Mouse (Mus musculus): ENCODE data around the gene Ift74. TPM values are rescaled to one million over a fixed set of nuclear protein-coding genes. Genes with fewer than 3 reads are reported as not detected.

Gene Ift74
- polyA plus RNA-seq, 1 experiment from 2014 or later = 4.2 TPM

DNA sequence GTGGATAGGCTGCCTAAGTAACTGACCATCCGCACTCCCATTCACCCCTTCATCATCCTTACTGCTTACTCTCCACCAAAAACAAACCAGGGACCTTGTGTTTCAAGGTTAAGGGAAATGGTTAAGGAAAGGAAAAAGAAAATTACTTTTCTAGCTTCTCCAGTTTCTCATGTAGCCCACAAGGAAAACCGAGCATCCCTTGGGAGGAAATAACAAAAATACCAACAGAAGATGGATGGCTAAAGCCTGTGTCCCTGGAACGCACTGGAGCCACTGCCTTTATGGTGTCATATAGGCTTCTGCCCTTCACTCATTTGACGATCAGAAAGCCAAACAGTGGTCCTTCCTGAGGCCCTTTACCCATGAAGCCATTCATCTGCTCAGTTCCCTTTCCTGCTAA is 97.1 kb downstream of the Ift74 start:
- Histone ChIP-seq H3K9me3 (ENCODE audit: low read length) (no peaks in the 10 kb centered on the region), H3K27ac (ENCODE audit: low read depth) (no peak overlapping the region), H3K27me3 (ENCODE audit: insufficient read depth, low read length) (no peaks in the 10 kb centered on the region), H3K9ac (replicated peaks) (no peak overlapping the region), H3K4me1 (ENCODE audit: insufficient read depth) (no peaks in the 10 kb centered on the region), H3K4me2 (ENCODE audit: low read depth, low read length) (no peak overlapping the region), H3K4me3 (ENCODE audit: low read depth, low read length) (no peak overlapping the region), H3K36me3 (replicated peaks; ENCODE audit: insufficient read depth, low read length) (no peaks in the 10 kb centered on the region)
- TF ChIP-seq CTCF (IDR thresholded peaks at IDR 0.05; ENCODE audit: low read depth) = no peak
- no peak for TF ChIP-seq EP300 (IDR thresholded peaks at IDR 0.05; ENCODE audit: low read depth)
- 57% methylated on average over 4 of the region's 4 CpGs for WGBS (ENCODE audit: insufficient replicate concordance)
- ATAC-seq (no peak), DNase-seq (no peak)

DNA sequence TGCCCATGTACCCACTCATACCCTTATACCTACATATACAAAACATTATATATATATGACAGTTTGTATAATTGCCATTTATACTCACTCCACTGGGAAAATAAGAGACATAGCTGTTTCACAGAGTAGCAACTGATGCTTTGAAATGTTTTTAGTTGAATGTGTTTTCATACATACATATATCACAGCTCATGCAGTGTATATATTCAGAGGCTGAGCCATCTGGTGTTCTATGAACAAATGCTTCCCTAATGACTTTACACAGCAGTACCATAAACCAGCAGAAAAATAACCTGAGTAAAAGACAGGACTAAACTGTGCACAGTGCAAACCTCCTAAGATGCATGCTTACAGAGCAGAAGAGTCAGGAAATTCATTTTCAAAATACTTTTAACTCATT is 99.5 kb downstream of the Ift74 start:
- H3K9ac ChIP-seq (replicated peaks) = no peak overlapping the region
- TF ChIP-seq CTCF (IDR thresholded peaks at IDR 0.05; ENCODE audit: low read depth) = no peak
- no peak for TF ChIP-seq EP300 (IDR thresholded peaks at IDR 0.05; ENCODE audit: low read depth)
- no peaks in the 10 kb centered on the region for H3K36me3 ChIP-seq (replicated peaks; ENCODE audit: insufficient read depth, low read length)
- no peaks in the 10 kb centered on the region for H3K4me1 ChIP-seq (ENCODE audit: insufficient read depth)
- no peak overlapping the region for H3K4me2 ChIP-seq (ENCODE audit: low read depth, low read length)
- ATAC-seq (no peak), DNase-seq (no peak)
- no peaks in the 10 kb centered on the region for H3K27me3 ChIP-seq (ENCODE audit: insufficient read depth, low read length)
- H3K4me3 ChIP-seq (ENCODE audit: low read depth, low read length) = no peak overlapping the region
- H3K9me3 ChIP-seq (ENCODE audit: low read length) = no peaks in the 10 kb centered on the region
- no peak overlapping the region for H3K27ac ChIP-seq (ENCODE audit: low read depth)

DNA sequence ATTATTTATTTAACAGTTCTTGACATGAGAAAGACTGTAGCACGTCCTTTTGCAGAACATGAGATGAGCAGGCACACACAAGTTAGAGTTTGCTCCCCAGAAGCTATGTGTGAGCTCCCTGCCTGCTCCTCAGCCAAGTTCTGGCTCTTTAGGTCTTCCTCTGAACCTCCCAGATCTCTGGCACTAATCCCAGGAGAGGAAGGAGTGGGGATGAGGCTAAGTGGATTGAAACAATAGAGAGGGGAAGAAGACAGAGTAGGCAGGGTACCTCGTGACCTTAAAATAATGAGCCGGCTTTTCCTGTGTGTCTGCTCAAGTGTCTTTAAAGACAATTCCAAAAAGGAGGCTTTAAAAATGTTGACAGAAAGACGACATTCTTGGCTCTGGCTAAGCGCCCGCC is 100.9 kb downstream of the Ift74 start:
- Histone ChIP-seq H3K36me3 (replicated peaks; ENCODE audit: insufficient read depth, low read length) (no peaks in the 10 kb centered on the region), H3K4me1 (ENCODE audit: insufficient read depth) (no peaks in the 10 kb centered on the region), H3K27ac (ENCODE audit: low read depth) (no peak overlapping the region), H3K9me3 (ENCODE audit: low read length) (no peaks in the 10 kb centered on the region), H3K27me3 (ENCODE audit: insufficient read depth, low read length) (no peaks in the 10 kb centered on the region), H3K9ac (replicated peaks) (no peak overlapping the region), H3K4me3 (ENCODE audit: low read depth, low read length) (no peak overlapping the region), H3K4me2 (ENCODE audit: low read depth, low read length) (no peak overlapping the region)
- ATAC-seq = no peak
- 45% methylated on average over 6 of the region's 6 CpGs for WGBS (ENCODE audit: insufficient replicate concordance)
- no peak for DNase-seq
- TF ChIP-seq EP300 (IDR thresholded peaks at IDR 0.05; ENCODE audit: low read depth) = no peak

DNA sequence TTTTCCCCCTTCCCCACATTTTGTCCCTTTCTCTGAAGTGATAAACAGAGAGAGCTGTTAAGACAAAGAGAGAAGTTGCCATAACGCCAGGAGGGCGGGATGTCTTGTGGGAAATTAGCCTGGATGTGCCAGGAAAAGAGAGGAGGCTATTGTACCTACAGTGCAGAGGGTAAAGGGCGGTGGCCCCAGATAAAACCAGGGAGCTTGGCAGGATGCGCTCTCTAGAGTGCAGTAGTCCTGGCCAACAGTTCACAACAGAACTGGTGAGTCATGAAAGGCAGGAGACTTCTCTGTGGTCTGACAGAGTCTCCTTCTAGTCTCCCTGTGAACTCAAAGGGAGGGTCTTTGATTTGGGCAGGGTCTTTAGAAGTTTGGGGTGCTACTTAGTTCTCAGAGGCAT is 111.5 kb downstream of the Ift74 start:
- TF ChIP-seq EP300 (IDR thresholded peaks at IDR 0.05; ENCODE audit: low read depth) (no peak), CTCF (IDR thresholded peaks at IDR 0.05; ENCODE audit: low read depth) (no peak)
- no peak for ATAC-seq

DNA sequence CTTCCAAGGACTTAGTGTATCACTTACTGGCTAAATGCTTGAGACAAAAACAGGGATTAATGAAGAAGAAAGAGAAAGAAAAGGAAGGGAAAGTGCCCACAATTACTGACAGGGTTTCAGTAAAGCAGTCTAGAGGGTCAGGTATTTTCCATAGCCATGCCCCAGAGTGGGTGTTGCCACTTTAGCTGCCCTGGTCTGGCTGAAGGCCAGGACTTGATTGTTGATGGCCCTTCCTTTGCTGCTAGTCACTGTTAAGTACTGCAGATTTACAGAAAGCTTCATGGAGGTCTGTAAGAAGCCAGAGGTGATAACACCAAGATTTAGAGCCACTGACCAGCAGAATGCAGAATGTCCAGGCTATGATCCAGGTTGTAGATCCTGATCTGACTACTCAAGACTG is 118.4 kb downstream of the Ift74 start:
- Histone ChIP-seq H3K9ac (replicated peaks) (no peak overlapping the region), H3K4me3 (ENCODE audit: low read depth, low read length) (no peak overlapping the region), H3K27ac (ENCODE audit: low read depth) (no peak overlapping the region), H3K27me3 (ENCODE audit: insufficient read depth, low read length) (no peaks in the 10 kb centered on the region), H3K36me3 (replicated peaks; ENCODE audit: insufficient read depth, low read length) (no peaks in the 10 kb centered on the region), H3K4me1 (ENCODE audit: insufficient read depth) (no peaks in the 10 kb centered on the region), H3K9me3 (ENCODE audit: low read length) (no peaks in the 10 kb centered on the region), H3K4me2 (ENCODE audit: low read depth, low read length) (no peak overlapping the region)
- TF ChIP-seq CTCF (IDR thresholded peaks at IDR 0.05; ENCODE audit: low read depth) (no peak), EP300 (IDR thresholded peaks at IDR 0.05; ENCODE audit: low read depth) (no peak)
- no peak for ATAC-seq
- DNase-seq = no peak

More for the DNA sequence above, 111.5 kb downstream of the Ift74 start:
- H3K9me3 ChIP-seq (ENCODE audit: low read length) = no peaks in the 10 kb centered on the region
- H3K4me1 ChIP-seq (ENCODE audit: insufficient read depth) = no peaks in the 10 kb centered on the region
- H3K27ac ChIP-seq (ENCODE audit: low read depth) = no peak overlapping the region
- WGBS (ENCODE audit: insufficient replicate concordance) = 73% methylated on average over 4 of the region's 4 CpGs
- no peak overlapping the region for H3K9ac ChIP-seq (replicated peaks)
- no peak for DNase-seq
- no peaks in the 10 kb centered on the region for H3K36me3 ChIP-seq (replicated peaks; ENCODE audit: insufficient read depth, low read length)
- no peak overlapping the region for H3K4me3 ChIP-seq (ENCODE audit: low read depth, low read length)
- H3K27me3 ChIP-seq (ENCODE audit: insufficient read depth, low read length) = no peaks in the 10 kb centered on the region
- H3K4me2 ChIP-seq (ENCODE audit: low read depth, low read length) = no peak overlapping the region

DNA sequence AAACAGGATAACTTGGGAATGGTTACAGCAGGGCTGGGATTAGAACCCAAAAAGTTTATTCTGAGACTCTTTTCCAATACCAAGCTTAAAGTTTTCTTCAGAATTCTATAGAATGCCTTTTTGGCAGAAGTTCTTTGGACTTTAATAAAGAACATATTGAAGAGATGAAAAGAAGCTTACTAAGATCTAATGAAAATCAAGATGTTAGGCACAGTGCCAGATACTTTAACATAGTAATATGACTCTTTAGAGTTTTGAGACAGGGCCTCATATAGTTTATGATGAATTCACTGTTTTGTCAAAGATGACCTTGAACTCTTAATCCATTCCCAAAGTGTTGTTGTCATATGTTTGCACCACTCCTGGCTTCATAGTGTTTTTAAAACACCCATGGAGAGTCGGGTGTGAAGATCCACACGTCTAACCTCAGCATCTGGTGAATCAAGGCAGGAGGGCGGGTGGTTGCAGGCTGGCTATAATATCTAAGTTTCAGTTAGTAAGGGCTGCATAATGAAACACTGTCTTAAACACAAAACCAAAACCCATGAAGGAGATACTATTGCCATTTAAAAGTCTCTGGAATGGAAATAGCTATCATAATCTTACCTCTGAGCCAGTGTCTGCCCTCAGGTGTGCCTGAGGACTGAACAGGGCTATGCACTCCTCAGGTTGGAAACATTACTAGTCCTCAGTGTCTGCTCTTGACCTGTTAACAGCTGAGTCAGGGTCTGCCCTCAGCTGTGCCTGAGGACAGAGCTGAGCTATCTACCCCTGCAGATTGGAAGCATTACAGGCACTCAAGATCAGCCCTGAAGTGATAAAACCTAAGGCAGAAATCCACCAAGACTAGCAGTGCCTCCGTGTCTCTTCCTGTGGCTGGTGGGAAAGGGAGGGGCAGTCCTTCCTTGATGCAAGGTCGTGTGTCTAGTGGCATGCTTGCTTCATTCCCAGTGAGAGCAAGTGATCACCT is 123.3 kb downstream of the Ift74 start:
- H3K27ac ChIP-seq (ENCODE audit: low read depth) = no peak overlapping the region
- no peak overlapping the region for H3K4me2 ChIP-seq (ENCODE audit: low read depth, low read length)
- no peaks in the 10 kb centered on the region for H3K4me1 ChIP-seq (ENCODE audit: insufficient read depth)
- no peaks in the 10 kb centered on the region for H3K9me3 ChIP-seq (ENCODE audit: low read length)
- no peak for ATAC-seq
- no peak for TF ChIP-seq CTCF (IDR thresholded peaks at IDR 0.05; ENCODE audit: low read depth)
- TF ChIP-seq EP300 (IDR thresholded peaks at IDR 0.05; ENCODE audit: low read depth) = no peak
- H3K4me3 ChIP-seq (ENCODE audit: low read depth, low read length) = no peak overlapping the region
- no peaks in the 10 kb centered on the region for H3K36me3 ChIP-seq (replicated peaks; ENCODE audit: insufficient read depth, low read length)
- no peaks in the 10 kb centered on the region for H3K27me3 ChIP-seq (ENCODE audit: insufficient read depth, low read length)
- H3K9ac ChIP-seq (replicated peaks) = no peak overlapping the region
- 45% methylated on average over 5 of the region's 5 CpGs for WGBS (ENCODE audit: insufficient replicate concordance)
- DNase-seq = no peak

All from liver, postnatal 0 days (tissue).